Mouse (Mus musculus) intestine, embryonic 15.5 days (tissue): ENCODE measurements at regions not wholly inside any gene's neighbourhood (a gene's known extent, or its start where the extent isn't known, plus 50 kb on each side); places are given as distances from the start of the nearest gene placed in this dataset.

Experiments
- ATAC-seq: fragments of 200-750 bp; cut with Nextera tagmentation; 2 replicates; pipeline ENCODE4 v1.8.0; 2017; ENCODE audit warnings: moderate TSS enrichment, moderate library complexity
- H3K27ac ChIP-seq: fragments of 300-500 bp; sonication (generic); 2 replicates; pipeline ENCODE4 v1.5.1; 2015; ENCODE audit warnings: mild to moderate bottlenecking, inconsistent platforms
- H3K27me3 ChIP-seq: fragments of 300-500 bp; sonication (generic); replicated peaks from 2 replicates; pipeline ENCODE4 v1.6.1; 2015; ENCODE audit warnings: inconsistent platforms
- H3K36me3 ChIP-seq: fragments of 300-500 bp; sonication (generic); 2 replicates; pipeline ENCODE4 v1.6.1; 2015; ENCODE audit warnings: inconsistent platforms
- H3K4me1 ChIP-seq: fragments of 300-500 bp; sonication (generic); replicated peaks from 2 replicates; pipeline ENCODE4 v1.6.1; 2015; ENCODE audit warnings: inconsistent platforms
- H3K4me2 ChIP-seq: fragments of 300-500 bp; sonication (generic); replicated peaks from 2 replicates; pipeline ENCODE4 v1.6.1; 2015; ENCODE audit warnings: mild to moderate bottlenecking, inconsistent platforms
- H3K4me3 ChIP-seq: fragments of 300-500 bp; sonication (generic); replicated peaks from 2 replicates; pipeline ENCODE4 v1.5.1; 2015; ENCODE audit warnings: inconsistent platforms
- H3K9ac ChIP-seq: fragments of 300-500 bp; sonication (generic); 2 replicates; pipeline ENCODE4 v1.6.1; 2015; ENCODE audit warnings: inconsistent platforms
- H3K9me3 ChIP-seq: fragments of 300-500 bp; sonication (generic); 2 replicates; pipeline ENCODE4 v1.6.1; 2016; ENCODE audit warnings: inconsistent platforms
- WGBS: fragments of 180-500 bp; shearing (Covaris S2); methylation state at CpG from one replicate; pipeline ENCODE4 v1.1.7; 2015; 5-methylcytosine and 5-hydroxymethylcytosine counted together

DNA sequence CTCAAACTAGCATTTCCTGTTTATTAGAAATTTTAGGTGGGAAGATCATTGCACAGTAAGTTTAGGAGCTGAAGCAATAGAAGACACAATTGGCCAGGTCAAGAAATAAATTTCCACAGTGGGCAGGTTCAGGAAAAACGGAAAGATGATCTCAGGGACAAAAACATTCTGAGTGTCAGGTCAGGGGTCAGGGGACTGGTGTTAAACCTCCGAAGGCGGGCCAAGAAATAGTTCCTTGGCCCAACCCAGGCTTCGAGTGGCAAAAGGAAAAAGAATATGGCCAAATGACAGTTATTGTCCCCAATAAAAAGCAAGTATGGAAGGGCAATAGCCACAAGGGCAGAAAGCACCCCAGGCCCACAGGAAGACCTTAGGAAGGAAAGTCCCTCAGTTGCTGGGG lies 144.0 kb downstream of the Fam43a start:
- H3K9ac ChIP-seq, result no peak overlapping the region
- 56% methylated on average over 4 of the region's 4 CpGs for WGBS
- H3K9me3 ChIP-seq, result no peaks in the 10 kb centered on the region
- no peak overlapping the region for H3K27ac ChIP-seq
- no peaks in the 10 kb centered on the region for H3K36me3 ChIP-seq
- no peak overlapping the region for H3K4me2 ChIP-seq
- H3K27me3 ChIP-seq, result no peaks in the 10 kb centered on the region
- no peak overlapping the region for H3K4me3 ChIP-seq
- peaks cover 3% of the 10 kb centered on the region; the same call in 1 of the 2 replicates for H3K4me1 ChIP-seq
- no peak for ATAC-seq

DNA sequence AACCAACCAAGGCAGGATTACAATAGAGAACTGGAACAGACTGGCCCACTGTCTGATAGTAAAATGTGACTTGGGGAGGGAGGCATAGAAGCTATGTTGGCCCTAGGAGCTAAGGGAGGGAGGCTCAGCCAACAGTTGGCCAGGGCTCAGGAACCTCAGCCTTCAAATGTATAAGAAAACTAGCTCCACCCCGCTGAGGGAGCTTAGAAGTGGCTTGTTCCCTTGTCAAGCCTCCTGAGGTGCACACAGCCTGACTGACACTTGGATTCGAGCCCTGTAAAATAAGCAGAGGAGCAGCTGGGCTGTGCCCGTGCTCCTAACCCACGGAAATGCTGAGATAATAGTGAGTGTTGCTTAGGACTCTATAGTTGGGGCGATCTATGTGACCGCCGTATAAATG lies 144.7 kb downstream of the Fam43a start:
- Histone ChIP-seq H3K9me3 (no peaks in the 10 kb centered on the region), H3K27ac (no peak overlapping the region), H3K36me3 (no peaks in the 10 kb centered on the region), H3K4me1 (peaks cover 3% of the 10 kb centered on the region; the same call in 1 of the 2 replicates), H3K27me3 (no peaks in the 10 kb centered on the region), H3K4me3 (no peak overlapping the region), H3K9ac (no peak overlapping the region), H3K4me2 (no peak overlapping the region)
- ATAC-seq, result no peak
- 70% methylated on average over 7 of the region's 7 CpGs for WGBS

DNA sequence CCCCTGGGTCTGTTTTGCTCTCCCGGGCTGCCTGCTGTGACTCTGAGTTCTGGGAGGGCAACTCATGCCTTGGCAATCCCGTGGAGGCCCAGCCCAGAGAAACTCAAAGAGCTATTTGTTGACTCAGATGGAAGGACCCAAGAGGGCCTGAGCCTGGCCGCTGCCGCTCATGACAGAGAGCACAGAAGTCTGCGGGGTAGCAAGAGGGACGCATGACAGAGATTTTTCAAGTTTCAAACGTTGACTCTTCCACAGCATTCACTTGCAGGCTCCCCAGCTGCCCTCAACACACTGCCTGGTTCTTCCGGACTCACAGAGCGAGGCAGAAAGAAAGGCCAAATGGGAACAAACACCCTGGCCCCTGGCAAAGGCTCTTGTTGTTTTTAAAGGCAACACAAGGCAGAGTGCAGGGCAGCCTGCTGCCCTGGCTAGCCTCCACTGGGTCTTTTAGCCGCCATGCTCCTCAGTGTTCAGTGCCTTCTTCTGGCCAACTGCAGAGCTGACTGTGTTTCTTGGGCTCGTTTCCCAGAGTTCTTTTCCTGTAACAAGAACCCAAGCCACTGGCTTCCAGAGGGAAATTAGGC lies 146.2 kb downstream of the Fam43a start:
- 43% methylated on average over 11 of the region's 11 CpGs for WGBS
- no peak overlapping the region for H3K4me3 ChIP-seq

DNA sequence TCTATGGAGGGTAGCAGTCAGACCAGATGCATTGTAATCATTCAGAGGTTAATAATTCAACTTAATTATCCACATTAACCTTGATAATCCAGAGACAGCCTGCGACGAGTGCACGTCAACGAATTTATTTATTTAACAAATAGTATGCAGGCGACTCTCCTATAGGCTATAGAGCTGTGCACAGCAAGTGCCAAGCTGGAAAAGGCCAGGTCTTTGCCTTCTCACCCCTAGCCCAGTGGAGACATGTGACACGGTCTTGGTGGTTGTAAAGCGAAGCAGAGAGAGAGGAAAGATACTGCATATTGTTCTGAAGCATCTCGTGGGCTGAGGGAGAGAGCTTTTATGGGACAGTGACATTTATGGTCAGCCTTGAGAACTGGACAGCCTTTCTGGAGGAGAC lies 146.7 kb downstream of the Fam43a start:
- Histone ChIP-seq H3K4me2 (no peak overlapping the region), H3K27me3 (no peaks in the 10 kb centered on the region), H3K4me1 (peaks cover 3% of the 10 kb centered on the region; the same call in 1 of the 2 replicates), H3K9me3 (no peaks in the 10 kb centered on the region), H3K36me3 (no peaks in the 10 kb centered on the region), H3K27ac (no peak overlapping the region), H3K4me3 (no peak overlapping the region), H3K9ac (no peak overlapping the region)
- peak; percentile 63; the same call in 1 of the 2 replicates for ATAC-seq
- 44% methylated on average over 8 of the region's 8 CpGs for WGBS

More for the DNA sequence above, 146.2 kb downstream of the Fam43a start:
- Histone ChIP-seq H3K27me3 (no peaks in the 10 kb centered on the region), H3K4me2 (no peak overlapping the region), H3K4me1 (peaks cover 3% of the 10 kb centered on the region; the same call in 1 of the 2 replicates), H3K36me3 (no peaks in the 10 kb centered on the region), H3K9ac (no peak overlapping the region), H3K27ac (no peak overlapping the region), H3K9me3 (no peaks in the 10 kb centered on the region)
- ATAC-seq, result peak; percentile 17; the same call in 1 of the 2 replicates

DNA sequence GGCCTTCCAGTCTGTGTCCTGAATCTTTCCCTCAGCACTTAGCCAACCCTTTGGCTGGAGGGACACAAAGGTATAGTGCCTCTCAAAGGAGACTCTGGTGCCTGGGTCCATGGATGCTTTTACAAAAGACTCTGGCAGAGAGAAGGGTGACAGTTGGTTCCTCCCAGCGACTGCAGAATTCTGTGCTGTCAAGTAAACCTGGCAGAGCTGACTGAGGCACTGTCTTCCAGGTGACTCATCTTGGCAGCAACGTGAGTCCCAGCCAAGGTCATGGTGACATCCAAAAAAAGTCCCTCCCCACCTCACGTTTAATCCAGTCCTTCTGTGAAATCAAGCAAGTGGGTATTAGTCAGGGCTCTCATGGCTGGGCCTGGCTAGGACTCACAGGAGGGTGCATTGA lies 150.3 kb downstream of the Fam43a start:
- no peak for ATAC-seq
- no peak overlapping the region for H3K9ac ChIP-seq
- WGBS, result 68% methylated on average over 3 of the region's 3 CpGs

DNA sequence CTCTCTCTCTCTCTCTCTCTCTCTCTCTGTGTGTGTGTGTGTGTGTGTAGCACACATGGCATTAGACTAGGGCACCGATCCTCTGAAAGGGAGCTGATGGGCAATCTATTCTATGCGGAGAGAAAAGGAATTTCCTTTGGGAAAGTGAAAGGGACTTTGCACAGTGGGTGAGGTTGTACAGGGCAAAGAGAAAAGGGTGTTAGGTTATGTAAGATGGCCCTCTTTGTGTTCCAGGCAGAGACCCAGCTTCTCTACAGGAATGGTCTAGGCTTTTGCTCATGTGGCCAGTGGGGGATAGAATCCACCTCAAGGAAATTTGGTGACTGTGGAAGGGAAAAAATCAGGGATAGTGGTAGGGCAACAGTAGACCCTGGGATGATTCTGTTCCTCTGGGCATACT lies 156.2 kb downstream of the Fam43a start:
- H3K36me3 ChIP-seq, result no peaks in the 10 kb centered on the region
- no peaks in the 10 kb centered on the region for H3K9me3 ChIP-seq
- no peak overlapping the region for H3K9ac ChIP-seq
- no peak overlapping the region for H3K4me2 ChIP-seq
- 0 out of 2 replicates have a peak, but pooled peaks cover 7% of the 10 kb centered on the region for H3K4me1 ChIP-seq
- H3K27me3 ChIP-seq, result no peaks in the 10 kb centered on the region
- WGBS, result 91% methylated on average over 2 of the region's 2 CpGs
- no peak overlapping the region for H3K4me3 ChIP-seq
- no peak for ATAC-seq
- H3K27ac ChIP-seq, result no peak overlapping the region

More for the DNA sequence above, 150.3 kb downstream of the Fam43a start:
- H3K4me3 ChIP-seq, result no peak overlapping the region
- no peak overlapping the region for H3K4me2 ChIP-seq
- H3K27ac ChIP-seq, result no peak overlapping the region
- H3K4me1 ChIP-seq, result peaks cover 3% of the 10 kb centered on the region; the same call in 1 of the 2 replicates
- H3K27me3 ChIP-seq, result no peaks in the 10 kb centered on the region
- no peaks in the 10 kb centered on the region for H3K36me3 ChIP-seq
- no peaks in the 10 kb centered on the region for H3K9me3 ChIP-seq

DNA sequence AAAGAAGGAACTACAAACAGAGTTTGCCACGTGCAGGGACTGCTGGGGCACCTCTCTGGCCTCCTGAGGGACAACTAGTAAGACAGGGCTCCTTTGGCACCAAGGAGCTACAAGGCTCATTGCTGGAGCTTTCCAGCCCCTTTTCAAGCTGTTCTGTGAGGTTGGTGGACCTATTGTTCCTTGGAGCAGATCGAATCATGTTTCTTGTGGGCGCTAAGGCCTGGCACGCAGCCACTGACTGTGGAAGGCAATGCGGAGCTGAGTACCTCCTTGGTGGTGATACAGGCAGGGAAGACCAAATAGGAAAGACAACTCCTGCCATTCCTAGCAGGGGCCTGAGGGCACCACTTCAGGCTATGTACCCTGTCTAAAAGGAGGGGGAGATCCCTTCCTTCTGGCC lies 157.2 kb downstream of the Fam43a start:
- Histone ChIP-seq H3K9me3 (no peaks in the 10 kb centered on the region), H3K36me3 (no peaks in the 10 kb centered on the region), H3K27me3 (no peaks in the 10 kb centered on the region), H3K9ac (no peak overlapping the region), H3K27ac (no peak overlapping the region), H3K4me1 (peaks cover 7% of the 10 kb centered on the region; the same call in 1 of the 2 replicates), H3K4me2 (no peak overlapping the region), H3K4me3 (no peak overlapping the region)
- WGBS, result 91% methylated on average over 5 of the region's 5 CpGs
- ATAC-seq, result no peak

DNA sequence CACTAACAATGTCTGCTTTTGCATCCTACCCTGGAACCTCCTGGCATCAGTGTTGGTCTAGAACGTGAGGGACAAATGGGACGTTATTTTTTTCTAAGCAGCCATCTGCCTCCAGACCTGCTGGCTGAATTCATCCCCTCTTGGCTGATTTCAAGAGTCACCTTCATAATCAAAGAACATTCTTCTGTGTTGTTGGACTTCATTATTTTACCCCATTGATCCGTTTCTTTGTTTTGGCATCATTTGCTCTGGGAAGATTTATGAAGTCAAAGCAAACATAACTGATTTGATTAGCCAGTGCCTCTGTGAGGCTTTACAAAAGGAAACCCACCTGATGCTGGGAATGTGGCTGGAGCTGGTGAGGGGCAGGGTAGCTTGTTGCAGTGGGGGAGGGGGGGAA lies 158.0 kb downstream of the Fam43a start:
- Histone ChIP-seq H3K4me2 (no peak overlapping the region), H3K27me3 (no peaks in the 10 kb centered on the region), H3K27ac (no peak overlapping the region), H3K9ac (no peak overlapping the region), H3K4me3 (no peak overlapping the region), H3K36me3 (no peaks in the 10 kb centered on the region), H3K9me3 (no peaks in the 10 kb centered on the region), H3K4me1 (peaks cover 10% of the 10 kb centered on the region)
- 80% methylated on average over 3 of the region's 3 CpGs for whole genome bisulfite sequencing
- no peak for ATAC-seq

DNA sequence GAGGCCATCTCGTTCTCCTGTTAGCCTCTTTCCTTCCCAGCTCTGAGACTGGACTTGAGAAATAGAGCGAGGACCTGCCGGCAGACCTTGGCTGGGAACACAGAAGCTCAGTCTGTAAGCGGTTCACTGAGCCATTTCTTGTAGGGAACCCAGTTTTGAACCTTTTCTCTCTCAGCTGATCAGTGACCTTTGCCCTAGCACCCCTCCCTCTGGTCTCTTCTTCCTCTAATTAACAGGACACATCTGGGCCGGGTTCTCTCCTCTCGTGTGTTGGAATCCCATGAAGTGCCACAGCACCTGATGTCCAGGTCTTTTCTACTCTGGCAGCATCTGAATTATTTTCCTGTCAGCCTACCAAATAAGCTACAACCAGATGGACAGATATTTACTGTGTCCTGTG lies 158.5 kb downstream of the Fam43a start:
- H3K4me1 ChIP-seq, result peaks cover 15% of the 10 kb centered on the region
- no peaks in the 10 kb centered on the region for H3K9me3 ChIP-seq
- no peaks in the 10 kb centered on the region for H3K36me3 ChIP-seq
- H3K27ac ChIP-seq, result no peak overlapping the region
- no peak for ATAC-seq
- H3K4me3 ChIP-seq, result no peak overlapping the region
- WGBS, result 77% methylated on average over 6 of the region's 6 CpGs
- H3K9ac ChIP-seq, result no peak overlapping the region
- H3K4me2 ChIP-seq, result no peak overlapping the region
- H3K27me3 ChIP-seq, result no peaks in the 10 kb centered on the region

DNA sequence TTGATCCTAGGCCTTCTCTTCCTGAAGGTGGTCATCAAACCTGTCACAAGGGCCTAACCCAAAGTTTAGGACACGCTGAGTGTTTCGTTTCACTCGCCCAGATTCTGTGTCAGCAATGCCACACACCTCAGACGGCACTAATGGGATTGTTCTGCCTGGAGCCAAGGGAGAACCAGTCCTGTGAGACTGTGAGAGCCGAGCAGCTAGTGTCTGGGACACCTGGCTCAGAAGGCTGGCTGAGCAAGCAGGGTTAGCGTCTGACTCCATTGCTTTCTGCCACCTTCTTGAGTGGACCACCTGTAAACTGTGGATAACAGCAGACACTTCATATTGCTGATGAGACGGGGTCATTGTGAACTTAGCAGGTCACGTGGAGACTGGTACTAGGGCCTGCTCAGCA lies 160.0 kb downstream of the Fam43a start:
- H3K9me3 ChIP-seq, result no peaks in the 10 kb centered on the region
- no peak for ATAC-seq
- 82% methylated on average over 8 of the region's 8 CpGs for WGBS

DNA sequence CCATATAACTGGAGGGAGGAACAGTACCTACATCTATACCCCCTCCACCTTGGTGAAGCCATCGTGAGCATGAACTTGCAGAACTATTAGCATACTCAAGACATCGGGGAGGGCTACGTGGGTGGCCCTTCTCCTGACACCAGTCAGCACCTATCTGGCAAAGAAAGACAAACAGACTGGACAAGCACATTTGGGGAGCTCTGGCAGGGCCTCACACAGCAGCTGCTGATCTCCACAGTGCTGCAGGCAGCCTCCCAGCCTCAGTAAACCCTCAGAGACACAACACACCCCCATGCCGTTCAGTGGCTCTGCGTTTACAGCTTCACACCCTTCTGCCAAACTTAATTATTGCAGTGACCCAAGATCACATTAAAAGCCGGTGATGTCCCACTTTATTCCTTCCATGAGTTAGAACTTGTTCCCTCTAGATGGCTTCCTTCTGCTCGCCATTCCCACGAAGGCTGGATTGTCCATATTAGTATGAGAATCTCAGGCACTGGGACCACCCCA lies 161.7 kb downstream of the Fam43a start:
- H3K27me3 ChIP-seq, result no peaks in the 10 kb centered on the region
- H3K9me3 ChIP-seq, result no peaks in the 10 kb centered on the region
- H3K4me2 ChIP-seq, result no peak overlapping the region
- WGBS, result 47% methylated on average over 8 of the region's 8 CpGs
- peaks cover 15% of the 10 kb centered on the region for H3K4me1 ChIP-seq
- H3K36me3 ChIP-seq, result no peaks in the 10 kb centered on the region
- no peak overlapping the region for H3K9ac ChIP-seq
- no peak overlapping the region for H3K27ac ChIP-seq
- H3K4me3 ChIP-seq, result no peak overlapping the region
- no peak for ATAC-seq

More for the DNA sequence above, 160.0 kb downstream of the Fam43a start:
- Histone ChIP-seq H3K4me2 (no peak overlapping the region), H3K4me1 (peaks cover 15% of the 10 kb centered on the region), H3K36me3 (no peaks in the 10 kb centered on the region), H3K27me3 (no peaks in the 10 kb centered on the region), H3K27ac (no peak overlapping the region), H3K9ac (no peak overlapping the region), H3K4me3 (no peak overlapping the region)

DNA sequence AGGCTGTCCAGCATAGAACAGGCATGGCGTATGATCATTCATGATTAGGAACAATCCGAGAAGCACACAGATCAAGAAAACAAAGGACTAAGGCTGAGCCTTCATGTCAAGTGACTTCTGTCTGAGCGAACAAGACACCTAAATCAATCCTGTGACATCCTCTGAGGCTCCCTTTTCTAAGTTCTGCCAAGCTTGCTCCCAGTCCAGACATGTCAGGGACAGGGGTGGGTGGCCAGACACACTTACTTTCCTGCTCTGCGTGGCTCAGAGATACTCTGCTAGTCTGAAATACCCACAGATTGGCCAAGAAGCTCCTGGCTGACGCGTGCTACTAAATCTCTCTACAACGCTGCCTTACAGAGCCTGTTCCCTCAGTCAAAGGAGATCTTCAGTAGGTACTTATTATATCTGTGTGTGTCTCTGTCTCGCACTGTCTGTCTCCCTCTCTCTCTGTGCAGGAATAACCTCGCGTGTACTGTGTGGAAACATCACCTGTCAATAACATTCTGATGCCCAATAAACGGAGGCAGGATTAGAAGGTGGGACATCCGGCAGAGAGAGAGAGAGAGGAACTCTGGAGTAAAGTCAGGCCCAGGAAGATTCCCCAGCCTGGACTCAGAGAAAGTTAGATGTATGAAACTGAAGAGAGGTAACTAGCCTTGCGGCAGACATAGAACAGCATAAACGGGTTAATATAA lies 163.5 kb downstream of the Fam43a start:
- Histone ChIP-seq H3K27me3 (no peaks in the 10 kb centered on the region), H3K9ac (no peak overlapping the region), H3K4me3 (no peak overlapping the region), H3K4me2 (no peak overlapping the region), H3K9me3 (no peaks in the 10 kb centered on the region), H3K27ac (no peak overlapping the region), H3K36me3 (no peaks in the 10 kb centered on the region), H3K4me1 (peaks cover 10% of the 10 kb centered on the region)
- ATAC-seq, result no peak
- WGBS, result 73% methylated on average over 14 of the region's 14 CpGs

DNA sequence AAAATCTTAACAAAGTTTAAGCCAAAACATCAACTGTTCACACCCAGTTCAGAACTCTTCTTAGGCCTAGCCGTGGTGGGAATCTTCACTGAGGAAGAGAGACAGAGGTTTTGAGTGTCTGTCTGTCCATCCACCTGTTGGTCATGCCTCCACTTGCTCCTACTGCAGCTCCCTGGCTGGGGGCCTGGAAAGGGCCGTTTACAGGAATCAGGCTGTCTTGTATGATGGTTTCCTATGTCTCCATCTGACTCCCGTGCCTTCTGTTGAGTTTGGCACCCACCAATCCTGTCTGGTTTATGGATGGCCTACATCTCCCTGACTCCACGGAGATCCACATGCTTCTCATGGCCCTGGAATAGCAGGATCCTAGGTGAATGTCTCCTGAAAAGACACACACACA lies 166.1 kb downstream of the Fam43a start:
- no peak for ATAC-seq

More for the DNA sequence above, 166.1 kb downstream of the Fam43a start:
- no peak overlapping the region for H3K4me2 ChIP-seq
- H3K4me3 ChIP-seq, result no peak overlapping the region
- H3K4me1 ChIP-seq, result peaks cover 11% of the 10 kb centered on the region
- WGBS, result 81% methylated on average over 4 of the region's 4 CpGs
- no peaks in the 10 kb centered on the region for H3K27me3 ChIP-seq
- no peak overlapping the region for H3K27ac ChIP-seq
- H3K36me3 ChIP-seq, result no peaks in the 10 kb centered on the region
- no peaks in the 10 kb centered on the region for H3K9me3 ChIP-seq
- no peak overlapping the region for H3K9ac ChIP-seq
